Mouse (Mus musculus): ENCODE data around the gene Tsc22d4. TPM values are rescaled to one million over a fixed set of nuclear protein-coding genes. Genes with fewer than 3 reads are reported as not detected.

Tsc22d4 gene
- total RNA-seq, 2 experiments from 2014 or later, result 169 to 181 TPM

DNA sequence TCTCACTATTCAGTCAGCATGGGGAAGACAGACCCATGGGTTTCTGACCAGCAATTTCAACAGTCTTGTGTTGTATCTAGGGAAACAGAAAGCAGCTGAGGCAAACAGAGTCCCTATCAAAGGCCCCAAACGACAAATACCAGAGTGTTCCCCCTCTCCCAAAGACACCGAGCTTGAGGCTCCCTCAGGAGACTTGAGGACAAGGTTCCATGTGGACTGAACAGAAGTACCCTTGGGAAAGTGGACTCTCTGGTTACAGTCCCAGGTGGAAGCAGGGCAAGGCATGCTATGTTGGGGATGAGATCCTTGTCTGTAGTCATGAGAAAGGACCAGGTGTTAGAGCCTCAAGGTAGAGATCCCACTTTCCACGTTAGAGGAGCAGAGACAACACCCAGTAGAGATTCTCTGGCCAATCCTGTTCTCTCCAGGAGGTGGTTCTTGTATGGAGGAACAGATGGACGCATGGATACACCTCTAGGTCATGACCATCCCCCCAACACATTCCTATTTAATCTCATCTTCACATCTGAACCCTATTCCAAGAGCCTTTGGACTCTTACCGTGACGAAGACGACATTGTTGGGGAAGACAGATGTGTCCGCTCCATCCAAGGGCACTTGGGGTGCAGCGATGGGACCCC is 38.5 kb downstream of the Tsc22d4 start:
- intact Hi-C loops (cut with DNase I), result loop anchor here (10.0 kb wide), 1 partner anchor 331 kb away; the partner anchor contains the start of gene Zscan21
- DNase-seq (ENCODE audit: low spot score in 2 of 2), result no peak

DNA sequence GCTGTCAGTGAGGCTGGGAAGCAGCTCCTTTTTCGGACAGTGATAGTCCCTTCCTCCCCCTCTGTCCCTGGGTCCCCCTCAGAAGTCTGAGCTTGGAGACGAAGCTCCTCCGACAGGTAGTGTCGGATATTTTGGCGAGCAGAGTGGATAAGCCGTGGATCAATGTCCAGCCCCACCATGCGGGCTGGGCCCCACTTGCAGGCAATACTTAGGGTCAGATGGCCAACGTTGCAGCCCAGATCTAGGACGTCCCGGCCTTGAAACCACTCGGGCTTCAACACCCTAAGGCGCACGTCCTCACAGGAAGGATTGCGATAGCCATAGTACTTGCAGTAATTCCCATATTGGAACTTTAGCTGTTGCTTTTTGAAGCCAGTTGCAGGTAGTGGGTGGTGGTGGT is 39.0 kb downstream of the Tsc22d4 start:
- no peak for DNase-seq (ENCODE audit: low spot score in 2 of 2)
- intact Hi-C loops (cut with DNase I), result loop anchor here (10.0 kb wide), 1 partner anchor 330 kb away; the partner anchor contains the start of gene Zscan21

DNA sequence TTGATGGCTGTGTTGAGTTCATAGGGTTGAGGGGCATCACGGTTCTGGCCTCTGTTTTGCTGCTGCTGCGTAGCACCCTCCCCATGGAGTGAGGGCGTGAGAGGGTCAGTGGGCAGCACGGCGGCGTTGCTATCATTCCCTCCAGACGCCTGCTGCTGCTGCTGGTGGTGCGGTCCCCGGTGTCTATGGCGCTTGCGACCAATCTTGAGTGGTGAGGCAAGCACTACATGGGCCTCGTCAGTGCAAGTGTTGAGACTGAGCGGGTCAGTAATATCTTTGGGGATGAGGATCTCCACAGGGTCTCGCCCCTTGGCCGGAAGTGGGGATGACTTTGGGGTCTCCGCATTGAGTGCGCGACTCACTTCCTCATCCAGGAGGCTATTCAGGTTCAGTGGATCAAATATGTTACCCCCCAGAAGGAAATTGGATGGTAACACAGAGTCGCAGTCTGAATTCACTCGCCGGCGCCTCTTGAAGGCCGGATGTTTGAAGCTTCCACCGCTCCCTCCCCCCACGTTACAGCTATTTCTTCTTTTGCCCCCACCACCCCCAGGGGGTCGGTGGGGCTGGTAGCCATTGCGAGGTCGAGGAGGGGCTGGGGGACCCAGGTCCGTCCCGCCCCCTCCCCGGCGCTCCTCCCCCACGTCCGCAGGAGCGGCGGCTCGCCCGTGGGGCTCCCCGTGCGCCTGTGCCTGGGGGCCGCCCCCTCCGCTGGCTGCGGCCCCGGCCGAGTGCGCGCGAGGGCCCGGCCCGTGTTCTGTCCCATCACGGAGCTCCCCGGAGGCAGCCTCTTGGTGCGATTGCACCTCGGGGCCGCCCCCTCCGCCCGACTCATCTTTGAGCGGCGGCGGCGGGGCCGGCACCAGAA is 39.9 kb downstream of the Tsc22d4 start:
- peak; percentile 26 to 64 for DNase-seq (ENCODE audit: low spot score in 2 of 2)
- intact Hi-C loops (cut with DNase I), result loop anchor here (5.0 to 10.0 kb wide), 2 partner anchors 329 to 372 kb away; partner anchors contain the start of genes Zfp113 and Zscan21

DNA sequence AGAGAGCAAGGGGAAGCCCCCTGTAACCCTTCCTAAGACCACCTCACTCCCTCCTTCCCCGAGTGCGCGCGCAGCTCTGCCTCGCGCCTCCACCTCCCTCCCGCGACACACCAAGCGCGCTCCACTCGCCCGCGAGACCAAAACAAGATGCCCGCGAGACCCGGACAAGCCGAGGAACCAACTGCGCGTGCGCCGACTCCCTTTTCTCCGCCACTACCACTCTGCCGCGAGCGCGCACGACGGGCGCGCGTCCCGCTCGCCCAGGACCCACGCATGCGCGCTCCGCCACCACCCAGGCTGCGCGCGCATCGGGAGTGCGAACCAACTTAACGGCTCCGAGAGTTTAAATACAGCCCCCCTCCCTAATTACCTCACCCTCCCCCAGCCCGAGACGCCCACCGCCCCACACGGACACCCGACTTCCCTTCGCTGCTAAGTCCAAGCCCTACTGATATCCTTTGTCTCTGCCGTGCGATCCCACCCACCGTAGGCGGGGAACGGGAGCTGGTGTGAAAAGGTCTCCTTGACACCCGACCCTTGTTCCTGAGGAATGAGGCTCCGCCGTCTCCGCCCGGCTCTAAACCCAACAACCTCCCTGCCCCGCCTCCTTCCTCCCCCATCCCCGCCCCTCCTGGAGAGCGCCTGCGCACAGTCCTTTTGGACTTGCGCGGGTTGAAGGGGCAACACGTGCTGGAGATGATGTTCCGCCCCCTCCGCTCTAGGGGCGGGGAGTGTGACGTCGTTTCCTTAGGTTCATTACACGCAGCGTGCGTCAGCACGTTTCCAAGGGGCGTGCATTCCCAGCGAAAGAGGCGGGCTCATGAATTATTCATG is 40.8 kb downstream of the Tsc22d4 start:
- DNase-seq (ENCODE audit: low spot score in 2 of 2), result peak; percentile 100
- intact Hi-C loops (cut with DNase I), result loop anchor here (5.0 to 10.0 kb wide), 2 partner anchors 328 to 371 kb away; partner anchors contain the start of genes Zfp113 and Zscan21

DNA sequence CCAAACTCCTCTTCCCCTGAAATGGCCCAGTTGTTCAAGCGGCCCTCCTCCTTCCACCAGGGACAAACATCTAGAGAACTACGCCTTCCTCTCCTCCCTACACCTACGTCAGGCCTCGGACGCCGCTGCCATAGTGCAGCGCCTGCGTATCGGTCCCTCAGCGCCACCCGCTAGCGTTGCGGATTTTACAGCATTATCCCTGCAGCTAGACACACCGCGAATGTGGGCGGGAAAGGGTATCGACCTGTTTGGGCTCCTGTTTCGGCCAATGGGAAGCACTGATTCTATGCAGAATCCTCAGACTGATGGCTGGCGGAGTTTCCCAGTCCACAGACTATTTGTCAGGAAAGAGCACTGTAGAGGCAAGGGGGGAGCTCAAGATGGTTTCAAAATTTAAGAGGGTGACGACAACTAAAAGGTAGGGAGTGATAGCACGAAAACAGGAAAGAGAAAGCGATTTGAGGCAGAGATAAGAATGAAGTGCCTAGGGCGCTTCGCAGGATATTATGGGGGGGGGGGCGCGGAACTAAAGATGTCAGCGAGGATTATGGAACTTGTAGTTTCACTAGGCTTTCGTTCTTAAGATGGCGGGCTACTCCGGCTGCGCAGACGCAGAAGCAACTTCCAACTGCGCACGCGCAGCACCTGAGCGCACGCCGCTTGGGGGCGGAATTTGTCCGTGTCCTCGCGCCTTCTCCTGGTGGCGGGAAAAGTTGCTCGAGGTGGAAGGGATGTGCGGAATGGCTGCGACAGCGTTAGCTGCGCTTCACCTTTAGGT is 41.8 kb downstream of the Tsc22d4 start, which contains the start of the genes Mepce and Zcwpw1:
Mepce (minus strand) TSS at position 505 of the 778 bp plus-strand sequence.
Zcwpw1 (plus strand) TSS at position 648 of the 778 bp plus-strand sequence.
- intact Hi-C loops (cut with DNase I), result loop anchor here (5.0 to 10.0 kb wide), 2 partner anchors 327 to 370 kb away; partner anchors contain the start of genes Zfp113 and Zscan21
- peak; percentile 96 to 97 for DNase-seq (ENCODE audit: low spot score in 2 of 2)

DNA sequence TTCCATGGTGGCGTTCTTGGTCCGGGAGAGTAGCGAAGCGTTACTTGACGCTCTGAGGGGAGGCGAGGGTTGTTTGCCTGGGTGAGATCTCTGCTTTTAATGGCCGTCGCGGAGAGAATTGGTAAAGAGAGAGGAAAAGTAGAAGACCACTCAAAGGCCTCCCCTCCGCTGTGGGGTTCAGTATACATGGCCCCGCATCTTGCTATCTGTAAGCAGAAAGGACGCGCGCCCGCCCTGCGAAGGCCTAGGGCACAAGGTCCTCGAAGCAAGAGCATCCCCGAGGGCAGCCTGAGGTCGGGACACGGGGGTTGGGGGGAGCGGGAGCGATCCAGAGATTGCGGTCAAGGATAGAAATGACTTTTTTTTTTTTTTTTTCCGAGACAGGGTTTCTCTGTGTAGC is 42.6 kb downstream of the Tsc22d4 start:
- peak in 1 of 2 experiments; percentile 19 for DNase-seq (ENCODE audit: low spot score in 2 of 2)

DNA sequence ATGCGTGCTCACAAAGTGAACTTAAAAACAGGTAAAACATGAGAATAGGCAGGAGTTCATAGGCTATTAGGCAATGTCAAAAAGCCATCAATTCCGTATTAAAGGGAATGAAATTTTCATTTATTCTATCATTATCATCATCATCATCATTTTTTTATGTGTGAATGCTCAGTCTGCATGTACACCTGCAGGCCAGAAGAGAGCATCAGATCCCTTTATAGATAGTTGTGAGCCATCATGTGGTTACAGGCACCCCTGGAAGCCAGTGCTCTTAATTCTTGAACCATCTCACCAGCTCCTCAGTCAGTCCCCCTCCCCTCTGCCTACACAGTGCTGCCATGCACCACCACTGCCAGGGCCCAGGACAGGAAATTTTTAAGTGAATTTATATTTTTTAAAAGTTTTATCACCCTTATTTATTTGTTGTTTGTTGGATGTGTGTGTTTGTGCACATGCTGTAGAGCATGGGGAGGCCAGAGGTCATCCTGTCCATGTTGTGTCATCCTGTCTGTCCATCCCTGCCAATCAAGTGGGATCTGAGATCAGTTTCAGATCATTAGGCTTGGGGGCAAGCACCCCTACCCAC is 43.5 kb downstream of the Tsc22d4 start:
- DNase-seq (ENCODE audit: low spot score in 2 of 2), result no peak
- intact Hi-C loops (cut with DNase I), result loop anchor here (5.0 to 10.0 kb wide), 2 partner anchors 326 to 368 kb away; partner anchors contain the start of genes Zfp113 and Zscan21

More for the DNA sequence above, 42.6 kb downstream of the Tsc22d4 start:
- intact Hi-C loops (cut with DNase I), result loop anchor here (5.0 to 10.0 kb wide), 2 partner anchors 327 to 369 kb away; partner anchors contain the start of genes Zfp113 and Zscan21

DNA sequence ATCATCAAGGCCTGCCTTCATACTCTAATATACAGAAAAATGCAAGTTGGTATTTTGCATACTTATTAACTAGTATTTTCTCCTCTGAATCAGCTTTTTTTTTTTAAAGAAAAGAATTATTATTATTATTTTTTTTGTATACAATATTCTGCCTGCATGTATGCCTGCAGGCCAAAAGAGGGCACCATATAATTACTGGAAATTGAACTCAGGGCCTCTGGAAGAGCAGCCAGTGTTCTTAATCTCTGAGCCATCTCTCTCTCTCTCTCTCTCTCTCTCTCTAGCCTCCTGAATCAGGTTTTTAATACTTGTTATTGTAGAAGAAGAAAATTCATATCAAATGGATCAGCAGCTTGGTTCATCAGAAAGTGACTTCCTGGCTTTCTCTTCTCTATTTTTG is 46.0 kb downstream of the Tsc22d4 start:
- intact Hi-C loops (cut with DNase I), result loop anchor here (10.0 kb wide), 1 partner anchor 163 kb away; no protein-coding TSS in a partner anchor

DNA sequence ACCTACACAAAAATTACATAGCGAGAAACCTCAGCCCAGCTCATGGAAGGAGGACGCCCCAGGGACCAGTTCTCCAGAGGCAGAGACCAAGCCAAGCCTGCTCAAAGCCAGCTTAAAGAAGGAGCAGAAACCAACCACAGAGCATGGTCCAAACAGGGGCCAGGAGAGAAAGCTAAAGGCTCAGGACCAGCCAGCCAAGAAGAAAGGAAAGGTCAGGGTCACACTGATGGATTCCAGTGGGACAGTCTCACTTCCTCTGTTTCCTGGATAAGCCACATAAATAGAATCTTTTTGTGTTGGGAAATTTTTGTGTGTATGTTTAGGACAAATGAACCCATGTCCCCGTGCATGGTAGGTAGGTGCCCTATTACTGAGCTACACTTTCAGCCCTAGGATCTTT is 51.1 kb downstream of the Tsc22d4 start:
- intact Hi-C loops (cut with DNase I), result loop anchor here (5.0 to 10.0 kb wide), 2 partner anchors 81 to 158 kb away; no protein-coding TSS in a partner anchor
- DNase-seq (ENCODE audit: low spot score in 2 of 2), result no peak

More for the DNA sequence above, 46.0 kb downstream of the Tsc22d4 start:
- DNase-seq (ENCODE audit: low spot score in 2 of 2), result no peak

DNA sequence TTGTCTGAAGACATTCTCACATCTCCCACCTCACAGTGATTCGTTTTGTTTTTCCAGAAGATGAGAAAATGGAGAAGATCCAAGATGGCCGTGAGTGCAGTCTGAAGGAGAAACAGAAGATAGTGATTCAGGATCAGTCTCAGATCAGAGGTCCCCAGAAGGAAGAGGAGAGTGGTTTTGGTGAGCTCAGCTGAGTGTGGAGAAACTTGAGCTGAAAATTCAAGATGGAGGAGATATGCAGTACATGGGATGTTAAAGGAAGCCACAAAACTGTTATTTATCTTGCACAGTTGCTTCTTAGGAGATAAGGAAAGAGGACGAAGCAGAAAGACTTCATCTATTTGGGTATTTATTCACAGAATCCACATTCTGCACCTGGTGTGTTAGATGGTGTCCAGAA is 55.4 kb downstream of the Tsc22d4 start:
- intact Hi-C loops (cut with DNase I), result no loop called here
- DNase-seq (ENCODE audit: low spot score in 2 of 2), result no peak

DNA sequence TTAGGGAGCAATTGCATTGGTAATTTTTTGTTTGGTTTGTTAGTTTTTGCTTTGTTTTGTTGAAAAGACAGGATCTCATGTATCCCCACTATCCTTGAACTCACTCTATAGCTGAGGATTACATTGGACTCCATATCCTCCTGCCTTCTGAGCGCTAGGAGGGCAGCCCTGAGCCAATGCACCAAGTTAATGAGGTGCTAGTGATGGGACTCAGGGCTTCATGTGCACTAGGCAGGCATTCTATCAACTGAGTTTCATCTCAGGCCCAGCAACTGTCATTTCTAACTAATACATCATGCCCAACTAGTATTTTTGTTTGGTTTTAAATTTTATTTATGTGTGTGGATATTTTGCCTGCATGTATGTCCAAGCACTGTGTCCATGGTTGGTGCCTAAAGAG is 60.6 kb downstream of the Tsc22d4 start:
- DNase-seq (ENCODE audit: low spot score in 2 of 2), result no peak
- intact Hi-C loops (cut with DNase I), result no loop called here

DNA sequence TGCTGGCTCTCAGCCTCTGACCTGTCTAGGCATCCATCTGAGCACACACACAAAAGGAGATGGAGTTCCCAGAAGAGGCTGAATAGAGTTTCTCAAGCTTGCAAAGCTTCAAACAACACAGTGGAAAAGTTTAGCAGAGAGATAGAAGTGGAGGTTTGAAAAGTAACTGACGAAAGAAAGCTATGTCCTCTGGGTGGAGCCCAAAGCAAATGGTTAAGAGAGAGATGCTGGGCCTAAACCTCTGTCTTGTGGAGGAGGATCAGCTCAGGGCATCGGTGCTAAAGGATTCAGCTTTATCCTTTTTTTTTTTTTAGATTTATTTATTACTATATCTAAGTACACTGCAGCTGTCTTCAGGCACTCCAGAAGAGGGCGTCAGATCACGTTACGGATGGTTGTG is 62.8 kb downstream of the Tsc22d4 start:
- intact Hi-C loops (cut with DNase I), result no loop called here
- no peak for DNase-seq (ENCODE audit: low spot score in 2 of 2)

DNA sequence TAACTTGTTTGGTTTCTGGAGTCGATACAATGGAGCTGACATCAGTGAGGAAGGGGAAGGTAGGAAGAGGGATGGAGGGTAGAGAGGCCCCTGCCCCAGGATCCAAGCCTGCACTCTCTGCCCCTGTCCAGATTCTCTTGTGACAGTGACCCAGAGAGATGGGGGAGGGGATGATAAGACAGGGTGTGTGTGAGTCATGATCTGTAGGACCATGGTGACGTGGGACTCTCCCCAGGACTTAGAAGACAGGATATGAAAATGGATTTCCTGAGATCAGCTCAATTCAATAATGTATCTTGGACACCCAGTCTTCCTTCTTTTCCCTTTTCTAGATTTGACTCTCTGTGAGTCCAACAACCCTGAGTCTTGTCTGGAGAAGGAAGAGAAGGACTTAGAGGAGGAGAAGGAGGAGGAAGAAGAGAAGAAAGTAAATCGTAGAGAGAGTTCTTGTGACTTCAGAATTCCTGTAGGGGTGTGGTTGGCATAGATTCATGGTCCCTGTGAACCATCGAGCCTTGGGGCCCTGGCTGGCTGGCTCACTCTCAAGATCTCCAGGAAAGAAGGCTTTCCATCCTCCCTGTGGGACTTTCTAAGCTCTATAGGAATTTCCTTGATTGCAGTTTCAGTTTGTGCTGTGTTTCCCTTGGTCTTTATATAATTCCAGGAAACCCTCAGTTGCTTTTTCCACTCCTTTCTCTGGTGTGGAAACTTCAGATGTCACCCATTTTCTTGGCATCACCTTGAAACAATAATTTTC is 72.1 kb downstream of the Tsc22d4 start:
- no peak for DNase-seq (ENCODE audit: low spot score in 2 of 2)
- intact Hi-C loops (cut with DNase I), result no loop called here

Data from left cerebral cortex, postnatal 14 days (tissue).